Mouse (Mus musculus): ENCODE measurements at regions not wholly inside any gene's neighbourhood (a gene's known extent, or its start where the extent isn't known, plus 50 kb on each side); places are given as distances from the start of the nearest gene placed in this dataset.

DNA sequence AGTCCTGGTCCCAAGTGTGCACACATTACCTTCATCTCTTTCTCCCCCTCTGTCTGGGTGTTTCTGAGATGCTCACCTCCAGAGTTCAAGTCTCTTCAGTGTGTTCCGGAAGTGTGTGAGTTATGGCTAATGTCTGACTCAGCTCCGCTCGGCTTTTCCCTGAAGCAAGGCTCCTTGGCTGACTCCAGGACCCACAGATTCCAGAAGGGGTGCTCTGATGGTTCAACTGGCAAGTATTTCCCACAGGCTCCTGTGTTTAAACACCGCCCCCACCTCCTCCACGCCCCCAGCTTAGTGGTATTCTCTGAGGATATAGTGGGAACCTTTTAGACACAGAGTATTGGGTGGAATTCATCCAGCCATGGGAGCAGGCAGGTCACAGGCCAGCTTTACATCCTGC is 441.8 kb upstream of the Tbx3 start:
- TF ChIP-seq CTCF (IDR thresholded peaks at IDR 0.05 in 2 of 3, conservative IDR thresholded peaks at IDR 0.05 in 1 of 3; ENCODE audit: control insufficient read depth in 1 of 3, insufficient read depth in 1 of 3, low read depth in 2 of 3, low read length in 3 of 3, poor library complexity in 1 of 3, severe bottlenecking in 1 of 3) (no peak), EP300 (IDR thresholded peaks at IDR 0.05; ENCODE audit: low read depth in 1 of 2, low read length in 2 of 2) (no peak), USF1 (IDR thresholded peaks at IDR 0.05; ENCODE audit: low read depth, low read length) (no peak), E2F4 (IDR thresholded peaks at IDR 0.05; ENCODE audit: borderline replicate concordance, low read depth, low read length) (no peak)
